Mouse (Mus musculus): ENCODE results near the gene Rin1.
"Not testable (repeated sequence)": the region's sequence is repeated elsewhere in the genome, so short reads cannot be mapped to it uniquely, and the experiment has no call there.

Gene Rin1

GRCm38 (mm10) chr19:5068570-5069234, 18.4 kb downstream of the Rin1 start:
- peak; percentile 62 for DNase-seq (ENCODE audit: low spot score)

GRCm38 (mm10) chr19:5069486-5069885, 19.2 kb downstream of the Rin1 start:
- no peak for DNase-seq (ENCODE audit: low spot score)

GRCm38 (mm10) chr19:5069978-5070377, 19.7 kb downstream of the Rin1 start:
- no peak for DNase-seq (ENCODE audit: low spot score)

GRCm38 (mm10) chr19:5071077-5071476, 20.8 kb downstream of the Rin1 start:
- no peak for DNase-seq (ENCODE audit: low spot score)

GRCm38 (mm10) chr19:5071545-5072369, 21.5 kb downstream of the Rin1 start:
- DNase-seq (ENCODE audit: low spot score), result peak; percentile 91

- peak; percentile 81 for DNase-seq (ENCODE audit: low spot score)
Observed at GRCm38 (mm10) chr19:5072389-5073019, 22.2 kb downstream of the Rin1 start.

- DNase-seq (ENCODE audit: low spot score), result peak; percentile 77
Observed at GRCm38 (mm10) chr19:5073028-5073427, 22.7 kb downstream of the Rin1 start.

GRCm38 (mm10) chr19:5073518-5073917, 23.2 kb downstream of the Rin1 start:
- no peak for DNase-seq (ENCODE audit: low spot score)

GRCm38 (mm10) chr19:5079279-5079678, 29.0 kb downstream of the Rin1 start:
- DNase-seq (ENCODE audit: low spot score), result no peak

GRCm38 (mm10) chr19:5082005-5082404, 31.7 kb downstream of the Rin1 start:
- DNase-seq (ENCODE audit: low spot score), result no peak

GRCm38 (mm10) chr19:5082596-5082995, 32.3 kb downstream of the Rin1 start:
- no peak for DNase-seq (ENCODE audit: low spot score)

- DNase-seq (ENCODE audit: low spot score), result no peak
Observed at GRCm38 (mm10) chr19:5083961-5084833, 33.9 kb downstream of the Rin1 start.

GRCm38 (mm10) chr19:5084834-5085144, 34.5 kb downstream of the Rin1 start:
- peak; percentile 62 for DNase-seq (ENCODE audit: low spot score)

- peak; percentile 85 for DNase-seq (ENCODE audit: low spot score)
Observed at GRCm38 (mm10) chr19:5085145-5085863, 35.0 kb downstream of the Rin1 start, which contains the start of gene Tmem151a. TSS of gene Tmem151a (minus strand) at chr19:5085531.

GRCm38 (mm10) chr19:5086533-5086932, 36.3 kb downstream of the Rin1 start:
- DNase-seq (ENCODE audit: low spot score), result not testable (repeated sequence)

GRCm38 (mm10) chr19:5087884-5088728, 37.8 kb downstream of the Rin1 start, which contains the start of gene Yif1a:
TSS of gene Yif1a (plus strand) at chr19:5088538.
- peak; percentile 99 for DNase-seq (ENCODE audit: low spot score)

GRCm38 (mm10) chr19:5089324-5089723, 39.0 kb downstream of the Rin1 start:
- no peak for DNase-seq (ENCODE audit: low spot score)

- no peak for DNase-seq (ENCODE audit: low spot score)
Observed at GRCm38 (mm10) chr19:5092083-5092482, 41.8 kb downstream of the Rin1 start.

- no peak for DNase-seq (ENCODE audit: low spot score)
Observed at GRCm38 (mm10) chr19:5093481-5094242, 43.4 kb downstream of the Rin1 start.

GRCm38 (mm10) chr19:5094243-5094632, 44.0 kb downstream of the Rin1 start:
- peak; percentile 97 for DNase-seq (ENCODE audit: low spot score)
